Mouse (Mus musculus) liver, adult 2 months (tissue): ENCODE measurements around the gene Ephx3.

Experiments used
- CTCF ChIP-seq: fragments of 200-500 bp; IDR thresholded peaks from 2 replicates; pipeline ENCODE4 v1.5.1; 2011; ENCODE audit warnings: low read depth, low read length, control low read depth
- POLR2A ChIP-seq: fragments of 200-500 bp; IDR thresholded peaks from 2 replicates; pipeline ENCODE4 v1.6.1; 2011; ENCODE audit warnings: low read length, control low read depth; ENCODE audit not compliant: insufficient read depth; ENCODE audit errors: extremely low read depth

GRCm38 (mm10) chr17:32205345-32205744 is 16.0 kb upstream of the Ephx3 start:
- TF ChIP-seq CTCF (no peak), POLR2A (no peak)
